Mouse (Mus musculus) cerebellum, adult 9-10 months (tissue): ENCODE measurements around the gene Gm4214.
"Not testable (repeated sequence)": the region's sequence is repeated elsewhere in the genome, so short reads cannot be mapped to it uniquely, and the experiment has no call there.

ENCODE experiments used
- DNase-seq: peaks from one replicate; pipeline ENCODE4 v3.0.0; 2022

Gm4214 gene

GRCm38 (mm10) chr7:22984573-22984972, at the start of gene Gm4214:
Gene Gm4214, minus strand, starts transcription at chr7:22984673.
- DNase-seq: not testable (repeated sequence)

- not testable (repeated sequence) for DNase-seq
Measured at GRCm38 (mm10) chr7:23019823-23020222, 35.4 kb upstream of the Gm4214 start, which contains the start of gene Gm4216. Gene Gm4216, minus strand, starts transcription at chr7:23019923.
